Mouse (Mus musculus): ENCODE results near the gene Ak5. TPM values are rescaled to one million over a fixed set of nuclear protein-coding genes. Genes with fewer than 3 reads are reported as not detected.

The Ak5 gene
- polyA plus RNA-seq, 1 experiment from 2014 or later: 3.7 TPM

DNA sequence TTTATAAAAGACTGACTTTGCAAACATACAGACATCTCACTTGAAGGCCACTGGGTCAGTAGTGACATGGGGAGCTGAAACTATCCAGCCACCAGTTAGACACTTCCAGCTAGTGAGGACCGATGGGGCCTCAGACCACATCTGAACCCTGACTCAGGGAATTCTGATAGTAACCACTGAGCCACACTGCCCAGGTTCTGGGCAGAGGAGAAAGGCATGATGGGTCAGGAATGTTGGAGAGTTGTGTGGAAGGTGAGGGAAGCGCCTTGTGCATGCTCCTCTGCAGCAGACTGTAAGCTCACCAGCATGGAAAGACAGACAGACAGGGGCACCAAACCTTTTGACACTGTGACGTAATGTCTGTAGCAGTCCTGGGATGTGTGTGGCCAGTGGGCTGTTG is 192.3 kb downstream of the Ak5 start:
- ATAC-seq (ENCODE audit: low FRiP score, low TSS enrichment): no peak
- no peak overlapping the region for H3K4me3 ChIP-seq (ENCODE audit: low read length)
- no peak overlapping the region for H3K9ac ChIP-seq (replicated peaks; ENCODE audit: low read length)
- peaks cover 11% of the 10 kb centered on the region; the same call in 1 of the 2 replicates for H3K4me1 ChIP-seq (ENCODE audit: insufficient read depth, low read length)
- no peaks in the 10 kb centered on the region for H3K9me3 ChIP-seq (ENCODE audit: low read length)
- H3K36me3 ChIP-seq (ENCODE audit: insufficient read depth, low read length): no peaks in the 10 kb centered on the region
- 91% methylated on average over 3 of the region's 3 CpGs for WGBS
- H3K27me3 ChIP-seq (ENCODE audit: insufficient read depth, low read length): no peaks in the 10 kb centered on the region
- no peak overlapping the region for H3K4me2 ChIP-seq (replicated peaks; ENCODE audit: low read depth, low read length)
- H3K27ac ChIP-seq (ENCODE audit: low read length): no peak overlapping the region

DNA sequence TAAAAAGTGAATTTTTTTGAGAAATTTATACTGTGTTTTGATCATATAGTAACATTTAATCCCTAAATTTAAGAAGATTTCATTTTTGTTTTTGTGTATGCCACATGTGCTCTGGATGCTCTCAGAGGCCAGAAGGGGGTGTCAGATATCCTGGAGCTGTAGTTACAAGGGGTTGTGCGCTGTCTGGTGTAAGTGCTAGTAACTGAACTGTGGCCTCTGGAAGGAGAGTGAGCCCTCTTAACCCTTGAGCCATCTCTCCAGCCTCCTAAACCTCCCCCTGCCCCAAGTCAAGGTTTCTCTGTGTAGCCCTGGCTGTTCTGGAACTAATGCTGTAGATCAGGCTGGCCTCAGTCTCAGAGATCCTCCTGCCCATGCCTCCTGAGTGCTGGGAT is 192.9 kb downstream of the Ak5 start:
- Histone ChIP-seq H3K4me3 (ENCODE audit: low read length) (no peak overlapping the region), H3K4me1 (ENCODE audit: insufficient read depth, low read length) (peaks cover 11% of the 10 kb centered on the region; the same call in 1 of the 2 replicates), H3K36me3 (ENCODE audit: insufficient read depth, low read length) (no peaks in the 10 kb centered on the region), H3K27me3 (ENCODE audit: insufficient read depth, low read length) (no peaks in the 10 kb centered on the region), H3K9ac (replicated peaks; ENCODE audit: low read length) (no peak overlapping the region), H3K27ac (ENCODE audit: low read length) (no peak overlapping the region), H3K4me2 (replicated peaks; ENCODE audit: low read depth, low read length) (no peak overlapping the region), H3K9me3 (ENCODE audit: low read length) (no peaks in the 10 kb centered on the region)
- 74% methylated on average over 1 of the region's 1 CpGs for WGBS
- ATAC-seq (ENCODE audit: low FRiP score, low TSS enrichment): no peak

DNA sequence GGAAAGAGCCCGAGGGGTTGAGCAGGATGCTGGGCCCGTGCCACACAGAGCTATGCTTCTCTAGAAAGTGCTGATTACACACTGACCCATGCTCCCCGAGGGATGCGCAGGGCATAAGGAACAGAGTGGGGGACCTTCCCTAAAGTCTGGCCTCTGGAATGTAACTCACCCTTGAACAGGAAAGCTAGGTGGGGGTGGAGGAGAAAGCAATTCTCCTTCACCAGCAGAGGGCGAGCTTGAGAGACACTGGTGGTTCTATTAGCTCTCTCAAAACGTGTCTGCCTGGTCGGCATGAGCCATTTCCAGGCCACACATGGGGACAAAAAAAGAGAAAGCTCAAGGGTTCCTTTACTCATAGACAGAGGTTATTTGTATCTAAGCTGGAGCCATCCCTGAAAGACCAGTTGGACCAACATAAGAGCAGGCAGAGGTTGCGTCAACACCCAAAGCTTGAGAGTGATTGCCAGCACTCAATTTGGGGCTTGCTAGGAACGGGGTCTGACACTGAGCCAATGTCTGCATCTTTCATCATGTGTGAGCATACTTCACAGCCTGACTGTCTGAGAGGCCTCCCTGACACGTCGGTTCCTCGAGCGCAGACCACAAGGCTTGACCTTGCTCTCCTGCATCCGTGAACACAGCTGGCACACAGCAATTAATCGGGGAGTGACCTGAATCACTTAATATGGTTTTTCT is 193.4 kb downstream of the Ak5 start:
- no peaks in the 10 kb centered on the region for H3K36me3 ChIP-seq (ENCODE audit: insufficient read depth, low read length)
- H3K4me2 ChIP-seq (replicated peaks; ENCODE audit: low read depth, low read length): no peak overlapping the region
- peaks cover 14% of the 10 kb centered on the region; the same call in 1 of the 2 replicates for H3K4me1 ChIP-seq (ENCODE audit: insufficient read depth, low read length)
- WGBS: 60% methylated on average over 15 of the region's 15 CpGs
- H3K4me3 ChIP-seq (ENCODE audit: low read length): no peak overlapping the region
- H3K9ac ChIP-seq (replicated peaks; ENCODE audit: low read length): no peak overlapping the region
- ATAC-seq (ENCODE audit: low FRiP score, low TSS enrichment): no peak
- H3K9me3 ChIP-seq (ENCODE audit: low read length): no peaks in the 10 kb centered on the region
- no peaks in the 10 kb centered on the region for H3K27me3 ChIP-seq (ENCODE audit: insufficient read depth, low read length)
- H3K27ac ChIP-seq (ENCODE audit: low read length): no peak overlapping the region

DNA sequence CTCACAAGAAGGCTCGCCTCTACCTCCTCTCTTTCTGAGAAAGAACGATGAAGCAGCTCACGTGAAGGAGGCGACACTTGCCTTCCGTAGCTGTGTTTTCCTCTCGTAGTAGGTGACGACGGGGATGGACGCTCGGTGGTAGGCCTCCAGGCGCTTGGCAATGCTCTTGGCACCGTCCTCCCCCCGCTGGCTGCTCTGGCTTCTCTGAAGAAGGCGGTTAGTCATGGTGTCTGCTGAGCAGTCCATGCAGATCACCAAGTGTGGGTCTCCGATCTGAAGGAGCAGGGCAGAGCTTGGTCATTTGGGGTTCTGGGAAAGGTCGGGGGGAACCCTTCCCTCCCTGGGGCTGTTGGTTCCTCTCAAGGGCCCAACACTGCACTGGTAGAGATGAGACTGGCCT is 195.5 kb downstream of the Ak5 start:
- H3K36me3 ChIP-seq (ENCODE audit: insufficient read depth, low read length): no peaks in the 10 kb centered on the region
- H3K4me1 ChIP-seq (ENCODE audit: insufficient read depth, low read length): peaks cover 10% of the 10 kb centered on the region; the same call in 1 of the 2 replicates
- WGBS: 87% methylated on average over 16 of the region's 16 CpGs
- no peaks in the 10 kb centered on the region for H3K27me3 ChIP-seq (ENCODE audit: insufficient read depth, low read length)
- no peak overlapping the region for H3K4me2 ChIP-seq (replicated peaks; ENCODE audit: low read depth, low read length)
- no peak overlapping the region for H3K27ac ChIP-seq (ENCODE audit: low read length)
- no peak for ATAC-seq (ENCODE audit: low FRiP score, low TSS enrichment)
- no peak overlapping the region for H3K4me3 ChIP-seq (ENCODE audit: low read length)
- H3K9ac ChIP-seq (replicated peaks; ENCODE audit: low read length): no peak overlapping the region
- H3K9me3 ChIP-seq (ENCODE audit: low read length): no peaks in the 10 kb centered on the region

DNA sequence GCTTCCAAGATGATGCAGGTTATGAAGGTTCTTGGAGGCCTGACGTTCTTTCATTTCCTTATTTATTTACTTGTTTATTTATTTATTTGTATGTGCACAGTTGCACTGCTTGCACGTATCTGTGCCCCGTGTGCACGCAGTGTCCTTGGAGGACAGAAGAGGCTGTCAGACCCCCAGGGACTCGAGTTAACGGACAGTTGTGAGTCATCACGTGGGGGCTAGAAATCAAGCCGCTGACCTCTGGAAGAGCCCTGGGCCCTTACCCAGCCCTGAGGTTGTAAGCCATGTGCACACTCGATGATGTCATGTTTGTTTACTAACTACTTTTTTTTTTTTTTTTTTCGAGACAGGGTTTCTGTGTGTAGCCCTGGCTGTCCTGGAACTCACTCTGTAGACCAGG is 197.8 kb downstream of the Ak5 start:
- no peaks in the 10 kb centered on the region for H3K27me3 ChIP-seq (ENCODE audit: insufficient read depth, low read length)
- peaks cover 6% of the 10 kb centered on the region; the same call in 1 of the 2 replicates for H3K4me1 ChIP-seq (ENCODE audit: insufficient read depth, low read length)
- no peaks in the 10 kb centered on the region for H3K9me3 ChIP-seq (ENCODE audit: low read length)
- WGBS: 76% methylated on average over 10 of the region's 10 CpGs
- H3K4me2 ChIP-seq (replicated peaks; ENCODE audit: low read depth, low read length): no peak overlapping the region
- no peaks in the 10 kb centered on the region for H3K36me3 ChIP-seq (ENCODE audit: insufficient read depth, low read length)
- no peak overlapping the region for H3K27ac ChIP-seq (ENCODE audit: low read length)
- ATAC-seq (ENCODE audit: low FRiP score, low TSS enrichment): no peak
- no peak overlapping the region for H3K4me3 ChIP-seq (ENCODE audit: low read length)
- no peak overlapping the region for H3K9ac ChIP-seq (replicated peaks; ENCODE audit: low read length)

DNA sequence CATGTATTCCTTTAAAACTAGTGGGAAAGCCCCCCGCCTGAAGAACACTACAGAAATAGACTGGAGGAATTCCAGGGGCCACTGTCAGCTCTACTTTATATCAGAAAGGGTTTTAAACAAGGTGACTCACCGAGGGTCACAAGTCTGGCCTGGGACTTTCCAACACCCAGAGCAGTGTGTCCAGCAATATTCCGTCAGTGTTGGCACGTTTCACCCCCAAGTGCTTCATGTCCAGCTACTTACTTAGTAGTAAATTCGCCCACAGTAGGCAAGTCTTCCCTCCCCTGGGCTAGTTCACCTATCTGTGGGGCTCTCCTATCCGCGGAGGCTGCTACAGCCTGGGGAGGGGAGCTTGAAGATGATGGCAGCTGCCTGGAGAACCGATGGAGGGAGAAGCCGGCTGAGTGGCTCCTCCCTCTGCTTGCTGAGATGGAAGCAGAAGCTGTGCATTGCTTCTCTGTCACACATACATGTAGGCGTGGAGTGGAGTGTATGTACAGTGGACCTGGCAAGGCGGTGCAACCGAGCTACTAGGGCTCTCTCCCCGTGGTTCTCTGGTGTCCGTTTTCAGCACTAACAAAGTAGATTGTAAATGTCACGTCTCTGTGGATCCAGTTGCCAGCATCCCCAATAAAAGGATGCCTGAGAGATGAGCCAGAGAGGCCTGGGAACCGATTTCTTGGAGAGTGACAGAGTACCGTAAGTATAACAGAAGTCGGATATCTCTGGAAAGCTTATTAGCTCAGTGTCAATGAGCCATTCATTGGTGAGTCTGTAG is 198.5 kb downstream of the Ak5 start:
- H3K27ac ChIP-seq (ENCODE audit: low read length): 0 out of 2 replicates have a peak overlapping the region, but pooled peaks have one; percentile 26
- H3K4me2 ChIP-seq (replicated peaks; ENCODE audit: low read depth, low read length): no peak overlapping the region
- 37% methylated on average over 18 of the region's 18 CpGs for WGBS
- no peaks in the 10 kb centered on the region for H3K9me3 ChIP-seq (ENCODE audit: low read length)
- ATAC-seq (ENCODE audit: low FRiP score, low TSS enrichment): no peak
- H3K4me3 ChIP-seq (ENCODE audit: low read length): no peak overlapping the region
- H3K9ac ChIP-seq (replicated peaks; ENCODE audit: low read length): peak overlapping the region; percentile 27; the same call in 1 of the 2 replicates
- H3K4me1 ChIP-seq (ENCODE audit: insufficient read depth, low read length): peaks cover 6% of the 10 kb centered on the region; the same call in 1 of the 2 replicates
- H3K27me3 ChIP-seq (ENCODE audit: insufficient read depth, low read length): no peaks in the 10 kb centered on the region
- H3K36me3 ChIP-seq (ENCODE audit: insufficient read depth, low read length): no peaks in the 10 kb centered on the region

DNA sequence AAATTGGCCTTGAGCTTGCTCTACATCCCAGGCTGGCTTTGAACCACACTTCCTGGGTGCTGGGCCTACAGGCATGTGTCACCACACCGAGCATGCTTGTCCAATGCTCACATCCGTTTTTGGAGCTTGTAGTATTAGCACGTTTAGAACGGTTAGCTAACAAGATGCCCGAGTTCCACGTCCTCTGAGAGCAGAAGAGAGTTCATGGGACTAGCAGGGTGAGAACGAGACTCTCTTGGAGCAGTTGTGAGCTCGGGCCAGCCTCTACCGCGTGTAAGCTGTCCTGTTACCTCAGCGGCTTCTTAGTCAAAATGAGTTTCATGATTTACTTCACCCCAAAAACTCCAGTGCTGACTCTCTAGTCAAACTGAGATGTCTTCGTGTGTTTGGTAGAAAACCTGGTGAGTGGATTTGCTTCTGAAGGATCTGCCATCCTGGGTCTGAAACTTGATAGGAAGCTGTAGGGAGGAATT is 199.6 kb downstream of the Ak5 start:
- ATAC-seq (ENCODE audit: low FRiP score, low TSS enrichment): no peak
- H3K9me3 ChIP-seq (ENCODE audit: low read length): no peaks in the 10 kb centered on the region
- 52% methylated on average over 12 of the region's 12 CpGs for WGBS
- no peaks in the 10 kb centered on the region for H3K36me3 ChIP-seq (ENCODE audit: insufficient read depth, low read length)
- 0 out of 2 replicates have a peak overlapping the region, but pooled peaks have one; percentile 11 for H3K4me2 ChIP-seq (replicated peaks; ENCODE audit: low read depth, low read length)
- peaks cover 6% of the 10 kb centered on the region; the same call in 1 of the 2 replicates for H3K4me1 ChIP-seq (ENCODE audit: insufficient read depth, low read length)
- H3K27ac ChIP-seq (ENCODE audit: low read length): 0 out of 2 replicates have a peak overlapping the region, but pooled peaks have one; percentile 26
- no peak overlapping the region for H3K4me3 ChIP-seq (ENCODE audit: low read length)
- H3K27me3 ChIP-seq (ENCODE audit: insufficient read depth, low read length): no peaks in the 10 kb centered on the region
- no peak overlapping the region for H3K9ac ChIP-seq (replicated peaks; ENCODE audit: low read length)

DNA sequence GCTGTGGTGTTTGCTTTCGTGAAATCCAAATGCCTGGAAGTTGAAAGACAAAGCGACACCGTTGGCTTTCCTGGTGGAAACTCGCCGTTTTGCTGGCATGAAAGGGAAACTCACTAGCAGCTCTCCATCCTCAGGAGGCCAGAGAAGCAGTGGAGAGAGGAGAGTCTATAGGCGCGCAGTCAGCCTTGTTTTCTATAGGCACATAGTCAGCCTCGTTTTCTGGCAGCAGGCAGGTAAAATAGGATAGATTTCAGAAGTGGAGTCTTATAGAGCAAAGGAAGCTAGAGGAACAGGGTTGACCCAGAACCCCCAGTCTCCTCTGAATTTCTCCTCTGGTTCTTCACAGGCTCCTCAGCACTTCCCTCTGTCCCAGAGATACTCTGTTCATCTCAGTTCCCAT is 200.1 kb downstream of the Ak5 start:
- H3K4me3 ChIP-seq (ENCODE audit: low read length): no peak overlapping the region
- H3K9ac ChIP-seq (replicated peaks; ENCODE audit: low read length): no peak overlapping the region
- no peaks in the 10 kb centered on the region for H3K36me3 ChIP-seq (ENCODE audit: insufficient read depth, low read length)
- 89% methylated on average over 8 of the region's 8 CpGs for whole genome bisulfite sequencing
- H3K9me3 ChIP-seq (ENCODE audit: low read length): no peaks in the 10 kb centered on the region
- no peaks in the 10 kb centered on the region for H3K27me3 ChIP-seq (ENCODE audit: insufficient read depth, low read length)
- no peak overlapping the region for H3K4me2 ChIP-seq (replicated peaks; ENCODE audit: low read depth, low read length)
- H3K4me1 ChIP-seq (ENCODE audit: insufficient read depth, low read length): peaks cover 6% of the 10 kb centered on the region; the same call in 1 of the 2 replicates
- H3K27ac ChIP-seq (ENCODE audit: low read length): no peak overlapping the region
- no peak for ATAC-seq (ENCODE audit: low FRiP score, low TSS enrichment)

DNA sequence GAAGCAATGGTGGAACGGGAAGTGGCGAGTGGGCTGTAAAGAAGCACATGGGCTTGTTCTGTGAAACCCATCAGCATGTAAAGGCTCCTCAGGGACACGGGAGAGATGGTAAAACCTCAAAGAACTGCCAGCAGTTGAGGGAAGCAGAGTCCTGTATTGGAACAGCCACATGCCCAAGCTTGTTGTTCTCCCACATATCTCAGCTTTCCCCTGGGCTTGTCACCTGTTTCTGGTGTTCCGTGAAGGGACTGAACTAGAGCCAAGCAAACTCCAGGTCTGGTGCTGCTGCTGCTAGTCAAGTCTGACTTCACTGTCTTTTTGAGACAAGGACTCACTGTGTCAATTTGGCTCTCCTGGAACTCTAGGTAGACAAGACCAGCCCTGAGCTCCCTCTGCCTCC is 200.8 kb downstream of the Ak5 start:
- Histone ChIP-seq H3K9ac (replicated peaks; ENCODE audit: low read length) (no peak overlapping the region), H3K4me2 (replicated peaks; ENCODE audit: low read depth, low read length) (no peak overlapping the region), H3K9me3 (ENCODE audit: low read length) (no peaks in the 10 kb centered on the region), H3K36me3 (ENCODE audit: insufficient read depth, low read length) (peaks cover 4% of the 10 kb centered on the region; the same call in 1 of the 2 replicates), H3K4me1 (ENCODE audit: insufficient read depth, low read length) (peaks cover 6% of the 10 kb centered on the region; the same call in 1 of the 2 replicates), H3K27me3 (ENCODE audit: insufficient read depth, low read length) (no peaks in the 10 kb centered on the region), H3K4me3 (ENCODE audit: low read length) (no peak overlapping the region), H3K27ac (ENCODE audit: low read length) (no peak overlapping the region)
- no peak for ATAC-seq (ENCODE audit: low FRiP score, low TSS enrichment)
- WGBS: 84% methylated on average over 4 of the region's 4 CpGs
